Mouse (Mus musculus): ENCODE results near the gene Wfdc13.
"Not testable (repeated sequence)": the region's sequence is repeated elsewhere in the genome, so short reads cannot be mapped to it uniquely, and the experiment has no call there.

Wfdc13 gene

DNA sequence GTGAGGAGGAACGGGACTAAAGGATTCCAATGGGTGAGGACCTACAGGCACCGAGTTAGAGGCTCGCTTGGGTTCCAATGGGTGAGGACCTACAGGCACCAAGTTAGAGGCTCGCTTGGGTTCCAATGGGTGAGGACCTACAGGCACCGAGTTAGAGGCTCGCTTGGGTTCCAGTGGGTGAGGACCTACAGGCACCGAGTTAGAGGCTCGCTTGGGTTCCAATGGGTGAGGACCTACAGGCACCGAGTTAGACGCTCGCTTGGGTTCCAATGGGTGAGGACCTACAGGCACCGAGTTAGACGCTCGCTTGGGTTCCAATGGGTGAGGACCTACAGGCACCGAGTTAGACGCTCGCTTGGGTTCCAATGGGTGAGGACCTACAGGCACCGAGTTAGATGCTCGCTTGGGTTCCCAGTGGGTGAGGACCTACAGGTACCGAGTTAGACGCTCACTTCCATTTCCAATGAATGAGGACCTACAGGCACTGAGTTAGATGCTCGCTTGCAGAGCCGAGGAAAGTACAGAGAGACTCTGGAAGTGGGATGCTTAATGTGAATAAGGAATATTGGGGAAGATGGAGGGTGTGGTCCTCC, 31.4 kb downstream of the Wfdc13 start:
- DNase-seq (ENCODE audit: low read depth, low spot score) = not testable (repeated sequence)

DNA sequence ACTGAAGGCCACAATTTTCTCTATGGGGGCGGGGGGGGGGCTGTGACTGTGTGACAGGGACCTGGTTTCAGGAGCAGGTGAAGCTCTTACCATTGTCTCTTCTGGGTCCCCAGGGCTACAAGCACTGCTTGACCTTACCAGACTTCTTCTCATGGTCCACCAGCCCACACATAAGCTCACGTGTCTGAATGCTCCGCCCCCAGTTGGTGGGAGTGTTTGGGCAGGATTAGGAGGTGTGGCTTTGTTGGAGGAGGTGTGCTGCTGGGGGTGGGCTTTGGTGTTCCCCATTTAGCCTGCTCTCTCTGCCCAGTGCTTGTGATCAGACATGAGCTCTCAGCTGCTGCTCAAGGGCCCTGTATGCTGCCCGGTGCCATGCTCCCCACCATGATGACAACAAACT, 38.4 kb downstream of the Wfdc13 start:
- no peak for DNase-seq (ENCODE audit: low read depth, low spot score)

DNA sequence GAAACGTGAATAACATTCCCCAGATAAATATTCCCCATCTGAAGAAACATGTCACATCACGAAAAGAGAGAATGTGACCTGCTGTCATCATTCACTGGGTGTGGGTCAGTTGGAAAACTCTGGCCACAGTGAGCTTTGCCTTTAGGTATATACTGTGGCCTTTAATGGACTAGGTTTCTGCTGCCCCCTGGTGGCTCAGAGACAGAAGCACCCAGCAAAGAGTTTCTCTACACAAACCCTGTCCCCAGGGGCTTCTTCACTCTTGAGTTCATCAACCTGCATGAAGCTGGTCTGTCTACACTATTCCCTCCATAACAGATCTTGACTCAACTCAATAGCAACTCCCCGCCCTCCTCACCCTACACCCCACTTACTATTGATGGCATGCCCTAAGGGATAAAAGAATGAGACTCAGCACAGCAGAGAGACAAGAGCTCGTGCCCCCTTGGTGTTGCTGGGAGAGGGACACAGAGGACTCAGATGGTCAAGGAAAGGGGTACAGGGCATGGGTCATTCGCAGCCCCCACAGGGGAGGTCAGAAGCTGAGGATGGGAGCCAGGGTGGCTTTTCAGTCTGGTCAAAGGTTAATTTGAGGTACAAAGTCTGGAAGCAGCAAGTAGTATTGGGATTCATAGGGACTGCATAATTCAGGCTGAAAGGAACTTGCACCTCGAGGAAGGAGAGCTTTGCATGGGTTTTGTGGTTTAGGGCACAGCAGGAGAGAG, 41.1 kb downstream of the Wfdc13 start:
- peak; percentile 76 for DNase-seq (ENCODE audit: low read depth, low spot score)

DNA sequence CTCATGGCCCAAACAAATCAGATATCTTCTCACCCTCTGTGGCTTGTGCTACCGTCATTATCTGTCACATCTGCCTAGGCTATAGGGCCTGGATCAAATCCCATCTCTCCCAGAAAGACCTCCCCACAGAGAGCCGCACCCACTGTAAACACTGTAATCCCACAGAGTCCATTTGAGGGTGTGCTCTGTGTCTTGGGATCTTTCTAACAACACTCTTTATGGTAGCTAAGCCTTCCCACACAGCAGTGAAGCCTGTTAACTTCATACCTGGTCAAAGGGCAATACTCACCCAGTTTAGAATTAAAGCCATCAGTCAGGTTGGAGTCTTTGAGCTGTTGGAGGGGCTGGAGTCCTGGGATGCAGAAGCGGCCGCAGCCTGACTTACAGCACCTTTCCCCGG, 46.8 kb downstream of the Wfdc13 start:
- no peak for DNase-seq (ENCODE audit: low read depth, low spot score)

DNA sequence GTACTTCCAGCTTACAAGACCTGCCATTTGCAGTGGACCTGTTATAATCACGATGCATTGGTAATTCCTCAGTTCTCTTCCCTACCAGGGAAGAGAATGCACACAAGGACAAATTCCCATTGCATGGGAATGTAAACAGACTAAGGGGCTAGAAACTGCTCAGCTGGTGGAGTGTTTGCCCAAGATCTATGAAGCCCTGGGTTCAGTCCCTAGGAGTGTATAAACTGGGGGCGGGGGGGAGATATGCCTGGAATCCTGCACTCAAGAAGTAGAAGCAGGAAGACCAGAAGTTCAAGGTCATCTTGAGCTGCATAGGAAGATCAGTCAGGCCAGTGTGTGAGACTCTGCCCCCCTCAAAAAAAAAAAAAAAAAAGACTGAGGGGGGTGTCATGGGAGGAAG, 48.4 kb downstream of the Wfdc13 start:
- DNase-seq (ENCODE audit: low read depth, low spot score) = no peak

DNA sequence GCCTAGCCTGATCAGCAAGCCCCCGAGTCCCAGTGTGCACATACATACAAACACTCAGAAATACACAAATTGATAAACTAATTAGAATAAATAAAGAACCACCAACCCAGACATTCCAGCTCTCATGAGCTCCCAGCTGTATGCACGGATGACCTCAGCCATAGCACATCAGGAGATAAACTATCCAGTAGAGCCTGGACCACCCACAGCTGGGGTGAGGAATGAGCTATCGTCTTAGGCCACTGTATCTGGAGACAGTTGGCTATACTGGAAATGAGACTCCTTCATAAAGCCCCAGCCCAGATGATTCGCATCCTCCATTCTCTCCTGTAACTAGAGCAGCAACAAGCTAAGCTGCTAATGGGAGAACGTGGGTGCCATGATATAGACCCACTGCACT, 49.9 kb downstream of the Wfdc13 start:
- DNase-seq (ENCODE audit: low read depth, low spot score) = no peak

DNA sequence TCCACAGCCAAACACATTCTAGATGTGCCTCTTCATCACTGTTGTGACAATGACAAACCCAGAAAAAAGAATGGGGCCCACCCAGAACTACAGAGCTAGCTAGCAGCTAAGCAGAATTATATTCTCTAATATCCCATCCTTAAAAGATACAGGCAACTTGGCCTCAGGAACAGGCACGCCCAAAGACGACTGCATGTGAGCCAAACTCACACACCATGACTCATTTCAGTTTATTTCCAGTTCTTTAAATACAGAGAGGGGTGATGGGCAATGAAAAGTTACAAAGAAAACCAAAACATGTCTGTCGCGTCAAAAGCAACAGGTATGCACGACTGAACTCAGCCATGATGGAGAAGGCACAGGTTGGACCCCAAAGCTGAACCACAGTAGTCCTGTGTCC, 50.5 kb downstream of the Wfdc13 start:
- no peak for DNase-seq (ENCODE audit: low read depth, low spot score)

Data from CD4-positive, CD25-positive, alpha-beta regulatory T cell, adult 2 months (primary cell).